Mouse (Mus musculus): ENCODE data around the gene Kif27.

Kif27 gene

DNA sequence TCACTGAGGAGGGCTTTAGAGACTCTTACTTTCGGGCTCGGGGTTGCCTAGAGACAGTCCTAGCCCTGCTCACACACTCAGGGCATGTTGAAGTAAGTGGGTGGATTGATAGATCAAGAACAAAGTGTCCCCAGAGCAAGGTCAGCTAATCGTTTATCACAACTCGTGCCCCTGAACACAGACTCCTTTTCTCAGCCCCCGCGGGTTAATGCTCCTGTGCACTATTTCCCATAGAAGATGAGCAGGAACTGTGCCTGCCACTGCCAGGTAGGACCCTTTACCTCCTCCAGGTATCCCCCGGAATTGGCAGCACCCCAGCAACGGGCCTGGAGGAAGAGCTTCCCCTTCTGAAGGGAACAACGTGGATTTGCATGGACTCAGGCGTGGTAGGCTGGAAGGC, 82.7 kb downstream of the Kif27 start:
- no peak for DNase-seq (ENCODE audit: low spot score)

DNA sequence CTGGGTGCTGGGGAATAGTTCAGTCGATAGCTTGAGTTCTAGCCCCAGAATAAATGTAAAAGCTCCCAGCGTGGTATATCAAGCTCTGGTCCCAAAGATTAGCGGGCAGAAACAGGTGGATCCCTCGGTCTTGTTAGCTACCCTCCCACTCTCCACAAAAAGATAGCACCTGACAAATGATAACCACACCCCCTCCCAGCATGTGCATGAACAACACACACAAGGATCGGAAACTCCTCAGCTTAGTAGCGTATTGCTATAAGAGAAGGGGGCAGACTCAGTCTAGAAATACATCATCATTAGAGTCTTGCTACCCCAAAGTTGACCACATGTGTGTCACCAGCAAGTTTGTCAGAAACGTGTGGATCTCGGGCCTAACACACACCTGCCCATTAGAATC, 83.3 kb downstream of the Kif27 start, which contains the start of gene Gkap1:
TSS of gene Gkap1 (minus strand) at position 101 of the 400 bp plus-strand sequence.
- DNase-seq (ENCODE audit: low spot score), result no peak

DNA sequence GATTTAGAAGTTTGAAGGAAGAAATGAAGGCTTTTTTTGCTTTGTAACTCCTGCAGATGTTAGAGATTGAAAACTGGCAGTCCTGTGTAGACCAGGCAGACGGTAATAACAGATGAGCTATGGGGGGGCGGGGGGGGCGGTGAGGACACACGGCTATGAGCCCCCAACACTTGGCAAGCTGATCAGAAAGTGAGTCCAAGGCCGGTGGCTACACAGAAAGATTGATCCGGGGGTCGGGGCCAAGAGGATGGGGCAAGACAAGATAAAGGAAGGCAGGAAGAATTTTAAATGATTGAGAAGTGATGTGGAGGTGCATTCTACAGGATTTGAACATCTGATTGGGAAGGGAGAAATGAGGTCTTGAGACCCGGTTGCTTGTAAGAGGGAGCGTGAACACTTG, 83.8 kb downstream of the Kif27 start:
- DNase-seq (ENCODE audit: low spot score), result no peak

DNA sequence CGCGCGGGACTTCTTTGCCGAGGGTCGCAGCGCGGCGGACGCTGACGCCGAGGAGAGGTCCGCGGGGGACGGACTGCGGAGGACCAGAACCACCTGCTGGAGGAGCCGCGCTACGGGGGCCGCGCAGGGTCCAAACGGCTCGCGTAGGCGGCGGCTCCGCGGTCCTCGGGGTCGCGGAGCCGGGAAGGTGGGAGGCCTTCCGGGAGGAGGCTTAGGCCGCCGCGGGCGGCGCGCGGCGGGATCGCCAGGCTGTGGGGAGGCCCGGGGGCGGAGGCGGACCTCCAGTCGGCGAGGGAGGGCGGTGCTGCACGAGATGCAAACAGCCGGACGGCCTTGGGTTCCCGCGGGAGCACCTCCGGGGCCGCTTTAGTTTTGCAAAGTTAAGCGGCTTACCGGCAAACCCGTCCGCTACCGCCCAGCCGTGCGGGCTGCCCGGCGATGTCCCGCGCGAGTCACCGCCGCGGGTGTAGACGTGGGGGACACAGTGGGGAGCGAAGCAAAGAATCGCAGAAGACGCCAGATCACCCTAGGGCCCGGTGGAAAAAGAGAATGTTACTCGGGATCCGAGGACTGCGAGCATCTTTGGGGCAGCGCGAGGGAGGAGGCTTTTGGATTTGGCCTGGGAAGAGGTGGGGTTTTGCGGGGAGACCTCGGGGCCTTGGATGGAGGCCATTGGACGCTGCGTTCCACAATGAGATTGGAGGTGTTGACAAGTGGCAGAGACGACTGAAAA, 84.5 kb downstream of the Kif27 start:
- peak; percentile 81 for DNase-seq (ENCODE audit: low spot score)

DNA sequence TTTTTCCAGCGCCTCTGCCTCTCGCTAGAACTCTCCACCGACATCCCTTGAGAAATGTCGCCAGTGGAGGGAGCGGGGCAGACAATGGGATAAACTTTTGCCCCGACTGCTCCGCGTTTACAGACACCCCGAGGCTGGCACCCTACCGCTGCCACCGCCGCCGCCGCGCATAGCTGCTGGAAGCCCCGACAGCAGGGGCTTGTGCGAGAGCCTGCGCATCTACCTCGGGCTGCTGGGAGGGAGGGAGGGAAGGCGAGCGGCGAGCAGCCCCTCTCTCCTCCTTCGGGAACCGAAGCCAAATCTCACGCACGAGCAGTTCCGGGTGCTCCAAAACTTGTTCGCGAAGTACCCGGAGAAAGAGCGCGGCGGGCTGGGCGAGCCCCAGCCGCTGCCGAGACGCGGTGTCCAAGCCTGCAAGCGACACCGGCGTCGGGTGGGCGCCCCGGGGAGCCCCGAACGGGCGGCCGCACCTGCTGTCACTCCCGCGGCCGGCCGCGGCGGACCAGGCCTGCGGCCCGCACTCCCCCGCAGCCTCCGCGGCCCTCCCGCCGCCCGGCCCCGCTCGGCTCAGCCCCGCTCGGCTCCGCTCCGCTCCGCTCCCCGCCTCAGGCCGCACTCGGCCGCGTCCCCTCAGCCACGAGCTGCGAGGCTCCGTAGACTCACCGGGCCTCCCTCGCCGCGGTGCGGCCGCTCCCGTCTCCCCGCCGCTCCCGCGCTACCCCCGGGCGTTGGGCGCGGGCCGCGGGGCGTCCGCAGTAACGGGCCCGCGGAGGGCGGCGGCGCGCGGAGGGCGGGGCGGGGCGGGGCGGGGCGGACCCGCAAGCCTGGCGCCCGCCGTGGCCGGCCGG, 85.3 kb downstream of the Kif27 start:
- DNase-seq (ENCODE audit: low spot score), result peak; percentile 52

DNA sequence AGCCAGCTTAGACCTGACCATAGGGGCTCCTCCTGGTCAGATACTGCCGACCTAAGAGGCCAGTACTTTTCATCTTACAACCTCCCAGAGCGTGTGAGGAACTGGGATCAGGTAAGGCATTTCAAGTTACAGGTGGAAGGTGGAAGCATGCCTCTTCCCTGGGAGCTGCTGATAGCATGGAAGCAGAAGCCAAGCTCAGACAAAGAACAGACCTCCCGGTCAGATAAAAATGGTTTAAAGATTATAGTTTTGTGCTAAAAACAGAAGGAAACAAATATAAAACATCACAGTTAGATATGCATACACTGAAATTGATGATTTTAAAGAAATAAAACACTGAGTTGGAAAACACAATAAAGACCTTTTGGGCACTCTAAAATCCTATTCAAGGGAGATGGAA, 92.1 kb downstream of the Kif27 start:
- DNase-seq (ENCODE audit: low spot score), result no peak

DNA sequence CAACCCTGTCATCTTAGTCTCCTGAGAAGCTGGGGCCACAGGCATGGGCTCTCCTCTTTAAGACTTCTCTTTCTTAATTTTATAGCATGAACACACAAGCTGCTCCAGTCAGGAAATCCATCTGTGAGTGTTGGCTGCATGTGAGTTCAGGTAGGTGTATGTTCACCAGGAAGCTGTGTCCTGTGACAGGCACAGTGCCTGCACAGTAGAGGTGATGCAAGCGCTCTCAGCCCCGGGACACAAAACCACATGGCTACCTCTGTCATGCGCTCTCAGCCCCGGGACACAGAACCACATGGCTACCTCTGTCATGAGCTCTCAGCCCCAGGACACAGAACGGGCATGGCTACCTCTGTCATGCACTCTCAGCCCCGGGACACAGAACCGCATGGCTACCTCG, 95.4 kb downstream of the Kif27 start:
- no peak for DNase-seq (ENCODE audit: low spot score)

DNA sequence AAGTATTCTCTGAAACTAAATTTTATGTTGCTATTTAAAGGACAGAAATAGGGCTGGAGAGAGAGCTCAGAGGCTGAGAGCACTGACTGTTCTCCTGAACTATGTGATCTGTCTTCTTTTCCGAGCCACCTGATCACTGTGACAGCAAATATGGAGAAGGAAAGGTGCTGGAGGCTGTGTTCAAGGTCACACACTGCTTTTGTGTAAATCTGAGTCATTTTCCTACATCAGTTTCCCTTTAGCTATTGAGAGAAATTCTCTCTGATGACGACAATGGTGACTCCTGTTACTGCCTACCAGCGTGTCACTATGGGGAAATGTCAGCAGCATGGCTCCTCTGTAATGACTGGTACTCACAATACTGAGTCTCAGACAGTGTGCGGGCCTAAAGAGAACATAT, 97.2 kb downstream of the Kif27 start:
- DNase-seq (ENCODE audit: low spot score), result no peak

DNA sequence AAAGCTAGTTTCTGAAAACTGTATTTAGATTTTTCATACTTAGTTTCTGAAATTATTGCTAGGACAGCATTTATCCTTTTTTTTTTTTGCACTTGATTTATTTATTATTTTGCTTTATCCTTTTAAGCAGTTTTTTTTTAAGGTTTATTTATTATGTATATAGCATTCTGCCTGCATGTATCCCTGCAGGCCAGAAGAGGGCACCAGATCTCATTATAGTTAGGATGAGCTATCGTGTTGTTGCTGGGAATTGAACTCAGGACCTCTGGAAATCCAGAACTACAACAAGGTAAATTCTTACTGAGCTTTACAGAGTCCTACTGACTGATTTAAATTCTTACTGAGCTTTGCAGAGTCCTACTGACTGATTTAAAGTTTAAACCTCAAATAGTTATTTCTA, 105.7 kb downstream of the Kif27 start:
- DNase-seq (ENCODE audit: low spot score), result no peak

DNA sequence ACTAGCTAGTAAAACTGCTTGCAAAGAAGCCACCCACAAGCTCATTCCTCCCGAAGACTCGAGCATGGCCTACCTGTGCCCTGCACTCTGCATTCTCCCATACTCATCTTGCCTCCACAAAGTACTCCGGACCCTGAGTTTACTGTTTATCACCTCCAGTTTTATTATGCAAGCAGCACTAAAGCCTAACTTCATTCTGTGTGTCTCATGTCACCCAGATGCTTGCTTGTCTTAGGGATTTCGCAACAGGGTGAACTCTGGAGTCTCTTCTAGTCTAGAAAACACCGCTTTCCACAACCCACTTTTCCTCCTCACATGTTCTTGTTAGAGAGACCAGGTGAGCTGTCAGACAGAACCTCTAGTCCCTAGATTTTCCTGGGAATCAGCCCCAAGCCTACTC, 110.0 kb downstream of the Kif27 start:
- no peak for DNase-seq (ENCODE audit: low spot score)
